Mouse (Mus musculus): ENCODE measurements around the gene Alkbh4. TPM values are rescaled to one million over a fixed set of nuclear protein-coding genes. Genes with fewer than 3 reads are reported as not detected.

Gene Alkbh4
- polyA plus RNA-seq, 1 experiment from 2014 or later, result 11.3 TPM

DNA sequence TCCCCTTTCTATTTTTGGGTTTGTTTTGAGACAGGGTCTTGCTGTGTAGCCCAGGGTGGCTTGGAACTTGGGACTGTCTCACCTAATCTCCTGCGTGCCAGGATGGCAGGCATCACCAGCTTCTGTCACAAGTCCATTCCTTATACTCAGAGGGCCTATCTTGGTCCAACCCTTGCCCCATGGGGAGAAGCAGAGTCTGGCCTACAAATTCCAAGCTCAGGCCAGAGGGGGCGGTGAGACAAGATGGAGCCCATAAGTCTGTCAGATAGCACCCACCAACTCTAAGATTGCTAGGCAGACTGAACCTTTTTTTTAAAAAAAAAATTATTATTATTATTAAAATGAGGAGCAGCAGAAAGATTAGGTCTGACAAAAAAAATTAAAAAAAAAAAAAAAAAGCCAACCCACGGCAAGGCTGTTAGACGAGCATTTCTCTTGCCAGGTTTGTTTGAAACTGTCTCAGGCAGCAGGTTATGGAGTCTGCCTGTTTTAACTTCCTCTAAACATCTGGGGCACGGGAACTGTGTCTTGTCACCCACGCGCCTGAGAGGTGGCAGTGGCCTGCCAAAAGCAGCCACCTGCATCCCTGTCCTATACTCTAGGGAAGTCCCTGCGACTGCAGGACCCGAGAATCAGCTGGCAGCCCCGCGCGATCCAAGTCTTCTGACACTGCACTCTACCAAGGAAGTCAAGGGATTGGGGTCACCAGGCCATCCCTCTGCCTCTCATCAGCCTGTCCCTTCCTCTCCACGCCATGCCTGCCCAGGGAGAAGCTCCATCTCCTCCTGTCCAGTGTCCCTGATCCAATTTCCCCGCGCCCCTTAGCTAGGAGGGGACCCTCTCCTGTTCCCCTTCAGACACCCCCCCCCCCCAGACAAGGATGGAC lies 33.9 kb downstream of the Alkbh4 start:
- Histone ChIP-seq H3K4me1 (ENCODE audit: control insufficient read depth, low read depth, low read length) (peaks cover 24% of the 10 kb centered on the region), H3K27ac (ENCODE audit: low read length) (peak overlapping the region; percentile 57), H3K9ac (ENCODE audit: low read depth, low read length) (peak overlapping the region; percentile 56), H3K36me3 (ENCODE audit: control insufficient read depth, insufficient read depth) (peaks cover 3% of the 10 kb centered on the region; the same call in 1 of the 2 replicates), H3K4me3 (ENCODE audit: low read depth, low read length) (peak overlapping the region; percentile 63), H3K9me3 (replicated peaks; ENCODE audit: control insufficient read depth, low read length) (0 out of 2 replicates have a peak, but pooled peaks cover 3% of the 10 kb centered on the region), H3K4me2 (ENCODE audit: low read depth, low read length) (peak overlapping the region; percentile 91), H3K27me3 (ENCODE audit: control insufficient read depth, insufficient read depth, low read depth, low read length) (no peaks in the 10 kb centered on the region)
- 8% methylated on average over 14 of the region's 15 CpGs for WGBS (ENCODE audit: insufficient replicate concordance)
- ATAC-seq (ENCODE audit: low read depth), result peak; percentile 26

GRCm38 (mm10) chr5:136170512-136171362 lies 34.8 kb downstream of the Alkbh4 start, which contains the start of gene Orai2:
TSS of gene Orai2 (minus strand) at chr5:136170713.
- peak; percentile 79 for ATAC-seq (ENCODE audit: low read depth)
- Histone ChIP-seq H3K9me3 (replicated peaks; ENCODE audit: control insufficient read depth, low read length) (0 out of 2 replicates have a peak, but pooled peaks cover 3% of the 10 kb centered on the region), H3K27ac (ENCODE audit: low read length) (peak within 1 kb of the TSS; percentile 78), H3K4me3 (ENCODE audit: low read depth, low read length) (peak within 1 kb of the TSS; percentile 63), H3K36me3 (ENCODE audit: control insufficient read depth, insufficient read depth) (peaks cover 3% of the 10 kb centered on the region; the same call in 1 of the 2 replicates), H3K4me1 (ENCODE audit: control insufficient read depth, low read depth, low read length) (peaks cover 24% of the 10 kb centered on the region), H3K4me2 (ENCODE audit: low read depth, low read length) (peak within 1 kb of the TSS; percentile 91), H3K27me3 (ENCODE audit: control insufficient read depth, insufficient read depth, low read depth, low read length) (no peaks in the 10 kb centered on the region), H3K9ac (ENCODE audit: low read depth, low read length) (peak within 1 kb of the TSS; percentile 56)
- WGBS (ENCODE audit: insufficient replicate concordance), result under 1% methylated on average over 49 of the region's 49 CpGs

GRCm38 (mm10) chr5:136171363-136172341 lies 35.7 kb downstream of the Alkbh4 start:
- 11% methylated on average over 17 of the region's 17 CpGs for WGBS (ENCODE audit: insufficient replicate concordance)
- H3K27me3 ChIP-seq (ENCODE audit: control insufficient read depth, insufficient read depth, low read depth, low read length), result no peaks in the 10 kb centered on the region
- H3K4me2 ChIP-seq (ENCODE audit: low read depth, low read length), result peak overlapping the region; percentile 91
- H3K4me3 ChIP-seq (ENCODE audit: low read depth, low read length), result peak overlapping the region; percentile 63
- H3K27ac ChIP-seq (ENCODE audit: low read length), result peak overlapping the region; percentile 78
- no peak for ATAC-seq (ENCODE audit: low read depth)
- peak overlapping the region; percentile 50 for H3K9ac ChIP-seq (ENCODE audit: low read depth, low read length)
- peaks cover 3% of the 10 kb centered on the region; the same call in 1 of the 2 replicates for H3K36me3 ChIP-seq (ENCODE audit: control insufficient read depth, insufficient read depth)
- peaks cover 24% of the 10 kb centered on the region for H3K4me1 ChIP-seq (ENCODE audit: control insufficient read depth, low read depth, low read length)
- 0 out of 2 replicates have a peak, but pooled peaks cover 3% of the 10 kb centered on the region for H3K9me3 ChIP-seq (replicated peaks; ENCODE audit: control insufficient read depth, low read length)

GRCm38 (mm10) chr5:136172939-136173338 lies 37.0 kb downstream of the Alkbh4 start:
- ATAC-seq (ENCODE audit: low read depth), result no peak
- no peak overlapping the region for H3K9ac ChIP-seq (ENCODE audit: low read depth, low read length)
- WGBS (ENCODE audit: insufficient replicate concordance), result 62% methylated on average over 9 of the region's 9 CpGs
- no peak overlapping the region for H3K27ac ChIP-seq (ENCODE audit: low read length)
- no peak overlapping the region for H3K4me3 ChIP-seq (ENCODE audit: low read depth, low read length)
- H3K36me3 ChIP-seq (ENCODE audit: control insufficient read depth, insufficient read depth), result peaks cover 3% of the 10 kb centered on the region; the same call in 1 of the 2 replicates
- H3K9me3 ChIP-seq (replicated peaks; ENCODE audit: control insufficient read depth, low read length), result 0 out of 2 replicates have a peak, but pooled peaks cover 2% of the 10 kb centered on the region
- H3K4me2 ChIP-seq (ENCODE audit: low read depth, low read length), result no peak overlapping the region
- peaks cover 24% of the 10 kb centered on the region for H3K4me1 ChIP-seq (ENCODE audit: control insufficient read depth, low read depth, low read length)
- no peaks in the 10 kb centered on the region for H3K27me3 ChIP-seq (ENCODE audit: control insufficient read depth, insufficient read depth, low read depth, low read length)

- H3K9me3 ChIP-seq (replicated peaks; ENCODE audit: control insufficient read depth, low read length), result no peaks in the 10 kb centered on the region
- WGBS (ENCODE audit: insufficient replicate concordance), result 39% methylated on average over 9 of the region's 9 CpGs
- ATAC-seq (ENCODE audit: low read depth), result no peak
- H3K4me3 ChIP-seq (ENCODE audit: low read depth, low read length), result no peak overlapping the region
- H3K4me2 ChIP-seq (ENCODE audit: low read depth, low read length), result no peak overlapping the region
- H3K4me1 ChIP-seq (ENCODE audit: control insufficient read depth, low read depth, low read length), result peaks cover 24% of the 10 kb centered on the region
- no peaks in the 10 kb centered on the region for H3K27me3 ChIP-seq (ENCODE audit: control insufficient read depth, insufficient read depth, low read depth, low read length)
- H3K27ac ChIP-seq (ENCODE audit: low read length), result no peak overlapping the region
- H3K36me3 ChIP-seq (ENCODE audit: control insufficient read depth, insufficient read depth), result 0 out of 2 replicates have a peak, but pooled peaks cover 3% of the 10 kb centered on the region
- no peak overlapping the region for H3K9ac ChIP-seq (ENCODE audit: low read depth, low read length)
Observed at GRCm38 (mm10) chr5:136173606-136174463, 37.9 kb downstream of the Alkbh4 start.

DNA sequence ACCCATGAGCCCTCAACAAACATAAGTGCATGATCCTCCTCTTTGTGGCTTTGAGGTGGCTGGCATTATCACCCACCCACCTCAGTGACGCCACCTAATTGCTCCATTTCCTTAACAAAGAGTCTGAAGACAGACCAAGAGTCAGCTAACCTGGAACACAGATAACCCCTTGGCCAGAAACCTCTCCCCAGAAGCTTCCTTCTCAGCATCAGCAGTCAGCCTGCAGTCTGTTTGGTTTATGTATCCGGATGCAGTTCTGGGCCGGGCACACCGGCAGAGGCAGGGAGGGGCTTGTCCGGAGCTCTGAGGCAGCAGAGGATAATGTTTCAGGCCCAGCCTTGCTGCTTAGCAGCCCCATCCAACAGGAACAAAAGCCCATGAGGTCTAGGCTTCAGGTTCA lies 43.6 kb downstream of the Alkbh4 start:
- ATAC-seq (ENCODE audit: low read depth), result no peak
- H3K27ac ChIP-seq (ENCODE audit: low read length), result no peak overlapping the region
- WGBS (ENCODE audit: insufficient replicate concordance), result 74% methylated on average over 5 of the region's 5 CpGs
- peaks cover 21% of the 10 kb centered on the region for H3K36me3 ChIP-seq (ENCODE audit: control insufficient read depth, insufficient read depth)
- H3K4me3 ChIP-seq (ENCODE audit: low read depth, low read length), result no peak overlapping the region
- H3K4me2 ChIP-seq (ENCODE audit: low read depth, low read length), result no peak overlapping the region
- no peaks in the 10 kb centered on the region for H3K4me1 ChIP-seq (ENCODE audit: control insufficient read depth, low read depth, low read length)
- no peak overlapping the region for H3K9ac ChIP-seq (ENCODE audit: low read depth, low read length)
- H3K27me3 ChIP-seq (ENCODE audit: control insufficient read depth, insufficient read depth, low read depth, low read length), result no peaks in the 10 kb centered on the region
- no peaks in the 10 kb centered on the region for H3K9me3 ChIP-seq (replicated peaks; ENCODE audit: control insufficient read depth, low read length)

GRCm38 (mm10) chr5:136181197-136181596 lies 45.3 kb downstream of the Alkbh4 start:
- Histone ChIP-seq H3K4me2 (ENCODE audit: low read depth, low read length) (no peak overlapping the region), H3K36me3 (ENCODE audit: control insufficient read depth, insufficient read depth) (peaks cover 26% of the 10 kb centered on the region), H3K4me3 (ENCODE audit: low read depth, low read length) (no peak overlapping the region), H3K27me3 (ENCODE audit: control insufficient read depth, insufficient read depth, low read depth, low read length) (no peaks in the 10 kb centered on the region), H3K9me3 (replicated peaks; ENCODE audit: control insufficient read depth, low read length) (no peaks in the 10 kb centered on the region), H3K9ac (ENCODE audit: low read depth, low read length) (no peak overlapping the region), H3K4me1 (ENCODE audit: control insufficient read depth, low read depth, low read length) (no peaks in the 10 kb centered on the region), H3K27ac (ENCODE audit: low read length) (no peak overlapping the region)
- WGBS (ENCODE audit: insufficient replicate concordance), result 82% methylated on average over 6 of the region's 6 CpGs
- no peak for ATAC-seq (ENCODE audit: low read depth)
